Mouse (Mus musculus) forebrain, embryonic 15.5 days (tissue): Measurements from ENCODE around the gene Taok2. TPM values are rescaled to one million over a fixed set of nuclear protein-coding genes. Genes with fewer than 3 reads are reported as not detected.
"Not testable (repeated sequence)": the region's sequence is repeated elsewhere in the genome, so short reads cannot be mapped to it uniquely, and the experiment has no call there.

Source experiments
- ATAC-seq: fragments of 200-750 bp; cut with Nextera tagmentation; replicated peaks from 2 replicates; pipeline ENCODE4 v1.8.0; 2017; ENCODE audit warnings: mild to moderate bottlenecking, moderate TSS enrichment, moderate library complexity
- H3K27ac ChIP-seq: fragments of 300-500 bp; sonication (generic); replicated peaks from 2 replicates; pipeline ENCODE4 v1.5.1; 2015; ENCODE audit warnings: mild to moderate bottlenecking, inconsistent platforms
- H3K27me3 ChIP-seq: fragments of 300-500 bp; sonication (generic); 2 replicates; pipeline ENCODE4 v1.6.1; 2015; ENCODE audit warnings: inconsistent platforms
- H3K36me3 ChIP-seq: fragments of 300-500 bp; sonication (generic); 2 replicates; pipeline ENCODE4 v1.6.1; 2015; ENCODE audit warnings: mild to moderate bottlenecking, inconsistent platforms
- H3K4me1 ChIP-seq: fragments of 300-500 bp; sonication (generic); 2 replicates; pipeline ENCODE4 v1.6.1; 2015; ENCODE audit warnings: inconsistent platforms
- H3K4me2 ChIP-seq: fragments of 300-500 bp; sonication (generic); replicated peaks from 2 replicates; pipeline ENCODE4 v1.6.1; 2015; ENCODE audit warnings: mild to moderate bottlenecking, inconsistent platforms
- H3K4me3 ChIP-seq: fragments of 300-500 bp; sonication (generic); 2 replicates; pipeline ENCODE4 v1.5.1; 2015; ENCODE audit warnings: mild to moderate bottlenecking, inconsistent platforms
- H3K9ac ChIP-seq: fragments of 300-500 bp; sonication (generic); replicated peaks from 2 replicates; pipeline ENCODE4 v1.6.1; 2015; ENCODE audit warnings: mild to moderate bottlenecking, inconsistent platforms
- H3K9me3 ChIP-seq: fragments of 300-500 bp; sonication (generic); 2 replicates; pipeline ENCODE4 v1.6.1; 2016; ENCODE audit warnings: inconsistent platforms
- WGBS: fragments of 180-500 bp; shearing (Covaris S2); methylation state at CpG from one replicate; pipeline ENCODE4 v1.1.7; 2015; ENCODE audit warnings: mixed read lengths; 5-methylcytosine and 5-hydroxymethylcytosine counted together
- polyA plus RNA-seq: library from polyadenylated mRNA; unstranded; fragments of >200 nt; fragmentation: Nextera tagmentation; extraction: Ambion mirVana; gene quantifications from 2 replicates; pipeline ENCODE4 v1.2.1, GENCODE M21; 2015

The Taok2 gene
- polyA plus RNA-seq, 1 experiment from 2014 or later = 54.1 TPM

DNA sequence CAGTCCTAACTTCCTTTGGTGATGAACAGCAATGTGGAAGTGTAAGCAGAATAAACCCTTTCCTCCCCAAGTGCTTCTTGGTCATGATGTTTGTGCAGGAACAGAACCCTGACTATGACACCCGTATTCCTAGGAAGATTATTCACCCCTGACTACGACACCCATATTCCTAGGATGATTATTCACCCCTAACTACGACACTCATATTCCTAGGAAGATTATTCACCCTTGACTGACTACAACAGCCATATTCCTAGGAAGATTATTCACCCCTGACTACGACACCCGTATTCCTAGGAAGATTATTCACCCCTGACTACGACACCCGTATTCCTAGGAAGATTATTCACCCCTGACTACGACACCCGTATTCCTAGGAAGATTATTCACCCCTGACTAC is 15.3 kb upstream of the Taok2 start:
- H3K4me3 ChIP-seq, H3K27ac ChIP-seq, H3K27me3 ChIP-seq, H3K4me2 ChIP-seq, H3K9me3 ChIP-seq, H3K9ac ChIP-seq, H3K36me3 ChIP-seq, ATAC-seq: not testable (repeated sequence)
- 90% methylated on average over 7 of the region's 9 CpGs for WGBS
- H3K4me1 ChIP-seq = peaks cover 16% of the 10 kb centered on the region

DNA sequence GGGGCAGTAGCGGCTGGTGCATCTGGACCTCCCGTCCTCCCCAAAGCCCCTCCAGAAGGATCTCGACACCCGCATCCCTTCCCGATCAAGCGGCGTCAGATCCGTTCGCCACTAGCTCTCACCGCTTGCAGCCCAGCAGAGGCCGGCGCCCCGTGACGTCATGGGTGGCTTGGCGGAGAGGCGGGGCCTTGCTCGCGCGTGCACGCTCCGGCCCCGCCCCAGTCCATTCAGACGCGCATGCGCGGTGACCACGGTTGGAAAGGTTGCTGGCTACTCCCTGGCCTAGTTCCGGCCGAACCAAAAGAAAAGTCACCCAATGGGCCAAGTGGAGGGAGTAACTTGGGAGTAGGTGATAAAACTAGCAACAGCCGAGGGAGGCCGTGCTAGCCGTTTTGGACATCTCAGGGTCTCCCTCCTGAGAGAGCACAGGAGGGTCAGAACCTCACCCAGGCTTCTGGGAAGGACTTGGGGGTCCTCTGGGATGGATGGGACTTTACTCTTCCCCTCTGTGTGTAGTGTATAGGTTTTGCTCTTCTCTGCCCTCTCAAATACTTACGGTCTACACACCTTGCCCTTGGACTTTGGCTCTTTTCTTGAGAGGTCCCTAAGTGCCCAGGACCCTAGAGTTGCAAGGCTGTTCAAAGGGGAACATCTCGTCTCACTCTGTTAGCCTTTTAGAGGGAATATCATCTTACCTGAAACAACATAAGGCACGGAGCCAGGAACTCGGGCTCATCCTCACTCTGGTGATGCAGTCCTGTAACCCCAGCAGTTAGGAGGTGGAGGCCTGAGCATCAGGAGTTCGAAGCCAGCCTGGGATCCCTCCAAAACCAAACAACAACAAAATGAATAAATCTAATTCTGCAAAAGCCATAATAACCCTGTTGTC is 13.8 kb upstream of the Taok2 start:
- Histone ChIP-seq H3K9me3 (no peaks in the 10 kb centered on the region), H3K36me3 (no peaks in the 10 kb centered on the region), H3K9ac (peak overlapping the region; percentile 66), H3K27ac (peak overlapping the region; percentile 82), H3K4me3 (peak overlapping the region; percentile 57), H3K4me1 (peaks cover 16% of the 10 kb centered on the region), H3K27me3 (no peaks in the 10 kb centered on the region), H3K4me2 (peak overlapping the region; percentile 50)
- WGBS = 11% methylated on average over 37 of the region's 37 CpGs
- peak; percentile 94 for ATAC-seq

DNA sequence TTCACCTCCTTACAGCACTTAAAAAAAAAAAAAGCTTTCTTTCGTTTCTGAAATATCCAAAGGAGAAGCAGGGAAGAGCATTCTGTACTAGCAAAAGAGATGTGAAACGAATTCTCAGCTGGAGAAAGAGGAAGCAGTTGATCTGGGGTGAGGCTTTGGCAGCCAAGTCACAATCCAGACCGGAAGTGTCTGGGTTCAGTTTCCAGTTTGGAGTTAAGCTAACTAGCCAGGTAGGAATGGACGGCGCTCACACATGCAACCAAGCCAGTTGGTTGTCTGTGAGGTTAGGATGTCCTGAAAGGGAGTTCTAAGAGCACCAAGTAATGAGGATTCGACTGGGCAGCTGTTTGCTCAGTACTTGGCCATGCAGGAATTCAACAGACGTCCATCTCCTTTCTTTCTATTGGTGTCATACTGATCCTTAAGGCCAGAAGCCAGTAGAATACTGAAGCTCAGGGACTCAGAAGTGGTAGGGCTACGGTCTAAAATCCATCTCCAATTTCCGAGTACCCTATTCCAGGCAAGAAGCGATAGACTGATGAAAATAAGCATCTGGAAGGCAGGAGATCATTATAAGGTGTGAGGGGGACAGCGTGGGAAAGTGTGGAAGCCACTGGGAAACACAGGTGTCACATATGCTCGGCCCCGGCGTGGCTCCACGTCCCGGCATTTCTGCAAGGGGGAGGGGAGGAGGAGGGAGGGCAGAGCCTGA is 13.0 kb upstream of the Taok2 start:
- H3K9ac ChIP-seq = peak overlapping the region; percentile 66
- peak overlapping the region; percentile 57 for H3K4me3 ChIP-seq
- 24% methylated on average over 16 of the region's 16 CpGs for WGBS
- ATAC-seq = no peak; the same call in 1 of the 2 replicates
- H3K4me1 ChIP-seq = peaks cover 16% of the 10 kb centered on the region
- no peaks in the 10 kb centered on the region for H3K27me3 ChIP-seq
- no peaks in the 10 kb centered on the region for H3K9me3 ChIP-seq
- H3K36me3 ChIP-seq = no peaks in the 10 kb centered on the region
- H3K4me2 ChIP-seq = peak overlapping the region; percentile 50
- H3K27ac ChIP-seq = peak overlapping the region; percentile 82

DNA sequence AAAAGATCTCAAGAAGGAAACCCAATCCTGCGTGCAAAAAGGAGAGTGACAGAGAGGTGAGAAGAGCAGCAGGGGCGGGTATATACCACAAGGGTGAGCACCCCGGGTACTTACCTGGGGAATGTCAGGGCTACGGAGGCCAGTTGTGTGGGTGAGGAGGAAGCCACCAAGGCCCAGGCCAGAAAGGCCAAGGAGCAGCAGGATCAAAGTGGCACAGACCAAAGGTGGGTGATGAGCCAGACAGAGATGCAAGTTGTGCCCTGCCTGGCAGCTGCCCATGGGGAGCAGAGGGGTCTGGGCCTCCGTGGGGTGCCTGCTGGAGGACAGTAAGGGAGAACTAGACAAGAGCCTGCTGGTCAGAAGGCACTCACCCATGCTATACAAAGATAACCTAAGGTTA is 12.4 kb upstream of the Taok2 start:
- no peaks in the 10 kb centered on the region for H3K36me3 ChIP-seq
- no peaks in the 10 kb centered on the region for H3K9me3 ChIP-seq
- no peak for ATAC-seq
- 86% methylated on average over 5 of the region's 5 CpGs for WGBS
- peak overlapping the region; percentile 50; the same call in 1 of the 2 replicates for H3K4me2 ChIP-seq
- 0 out of 2 replicates have a peak overlapping the region, but pooled peaks have one; percentile 66 for H3K9ac ChIP-seq
- H3K4me1 ChIP-seq = peaks cover 16% of the 10 kb centered on the region
- no peak overlapping the region for H3K27ac ChIP-seq
- no peaks in the 10 kb centered on the region for H3K27me3 ChIP-seq
- H3K4me3 ChIP-seq = no peak overlapping the region; the same call in 1 of the 2 replicates

DNA sequence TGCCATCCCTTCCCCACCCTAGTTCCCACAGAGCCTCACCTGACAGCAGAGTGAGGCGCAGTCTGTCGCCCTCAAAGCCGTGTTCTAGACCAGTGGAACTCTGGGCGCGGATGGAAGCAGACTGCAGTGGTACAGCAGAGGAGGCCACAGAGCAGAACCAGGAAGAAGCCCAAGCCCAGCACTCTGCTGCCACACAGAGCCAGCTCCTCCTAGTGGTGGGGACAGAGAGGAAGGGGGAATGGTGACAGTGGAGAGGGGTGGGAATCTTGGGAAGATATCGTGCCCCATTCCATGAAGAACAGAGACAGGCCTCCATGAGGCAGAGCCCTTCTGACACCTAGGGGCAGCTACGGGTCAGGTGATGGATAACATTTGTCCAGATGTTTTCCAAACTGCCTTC is 4.3 kb upstream of the Taok2 start:
- Histone ChIP-seq H3K4me3 (no peak overlapping the region), H3K9ac (no peak overlapping the region), H3K4me1 (peaks cover 5% of the 10 kb centered on the region; the same call in 1 of the 2 replicates), H3K4me2 (no peak overlapping the region), H3K27me3 (no peaks in the 10 kb centered on the region), H3K27ac (no peak overlapping the region), H3K9me3 (no peaks in the 10 kb centered on the region), H3K36me3 (0 out of 2 replicates have a peak, but pooled peaks cover 7% of the 10 kb centered on the region)
- WGBS = 55% methylated on average over 7 of the region's 7 CpGs
- ATAC-seq = no peak

DNA sequence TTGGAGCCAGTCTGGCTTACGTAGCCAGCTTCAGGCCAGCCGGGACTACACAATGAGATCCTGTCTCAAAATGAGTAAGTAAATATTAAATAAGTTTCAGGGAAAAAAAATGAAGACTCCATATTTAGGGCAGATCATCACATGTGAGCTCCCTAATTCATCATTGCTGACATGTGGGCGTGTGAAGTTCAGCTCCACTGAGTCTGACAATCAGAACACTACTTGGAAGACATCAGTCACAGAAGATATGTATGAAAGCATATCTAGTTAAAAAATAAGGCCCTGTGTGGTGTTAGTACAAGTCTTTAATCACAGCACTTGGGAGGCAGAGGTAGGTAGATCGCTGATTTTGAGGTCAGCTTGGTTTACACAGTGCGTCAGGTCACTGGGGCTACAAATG is 2.8 kb upstream of the Taok2 start:
- WGBS = 93% methylated on average over 5 of the region's 5 CpGs

DNA sequence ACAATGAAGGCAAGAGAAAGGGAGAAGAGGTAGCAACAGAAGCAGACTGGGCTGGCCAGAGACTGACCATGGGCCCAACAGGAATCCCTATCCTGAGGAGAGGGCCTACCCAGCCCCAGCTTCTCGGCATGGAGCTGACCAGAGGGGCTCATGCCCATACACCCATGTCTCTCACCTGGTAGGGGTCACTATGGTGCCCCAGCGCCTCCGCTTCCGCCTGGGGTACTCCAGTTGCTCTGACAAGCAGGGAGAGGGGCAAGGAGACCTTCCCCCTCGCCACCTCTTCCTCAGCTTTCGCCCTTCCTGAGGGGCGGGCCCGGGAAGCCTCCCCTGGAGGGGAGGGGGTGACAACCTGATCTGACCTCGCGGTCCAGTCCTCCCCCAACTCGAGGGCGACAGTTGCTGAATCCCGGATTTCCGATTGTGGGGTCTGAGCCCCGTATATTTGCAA is 747 bp downstream of the Taok2 start:
- peaks cover 39% of the 10 kb centered on the region for H3K4me1 ChIP-seq
- no peak for ATAC-seq
- H3K27me3 ChIP-seq = no peaks in the 10 kb centered on the region
- 1% methylated on average over 15 of the region's 15 CpGs for WGBS
- peak overlapping the region; percentile 98 for H3K27ac ChIP-seq
- H3K9ac ChIP-seq = peak overlapping the region; percentile 96
- H3K9me3 ChIP-seq = no peaks in the 10 kb centered on the region
- H3K4me3 ChIP-seq = peak overlapping the region; percentile 95
- H3K36me3 ChIP-seq = peaks cover 17% of the 10 kb centered on the region
- H3K4me2 ChIP-seq = peak overlapping the region; percentile 96

More for the DNA sequence above, 2.8 kb upstream of the Taok2 start:
- H3K27ac ChIP-seq = no peak overlapping the region
- H3K9me3 ChIP-seq = no peaks in the 10 kb centered on the region
- no peak overlapping the region for H3K4me2 ChIP-seq
- no peak overlapping the region for H3K4me3 ChIP-seq
- H3K4me1 ChIP-seq = peaks cover 20% of the 10 kb centered on the region
- no peaks in the 10 kb centered on the region for H3K27me3 ChIP-seq
- H3K36me3 ChIP-seq = 0 out of 2 replicates have a peak, but pooled peaks cover 7% of the 10 kb centered on the region
- no peak overlapping the region for H3K9ac ChIP-seq
- ATAC-seq = no peak

DNA sequence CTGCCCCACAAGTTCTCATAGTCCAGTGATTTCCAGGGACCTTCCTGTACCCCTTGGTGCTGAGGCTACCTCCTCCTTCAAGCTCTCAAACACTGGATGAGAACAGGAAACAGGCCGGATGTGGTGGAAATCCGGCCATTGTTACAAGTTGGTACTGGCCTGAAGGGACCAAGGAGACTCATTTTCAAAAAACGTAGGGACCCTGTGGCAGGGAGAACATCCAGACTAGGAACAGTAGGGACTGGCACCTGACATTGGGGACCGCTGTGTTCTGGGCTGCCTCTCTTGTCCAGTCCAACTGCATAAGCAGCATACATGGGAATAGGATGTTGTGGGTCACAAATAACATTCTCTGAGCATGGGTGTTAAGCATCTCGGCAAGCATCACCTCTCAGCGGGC is 3.5 kb downstream of the Taok2 start:
- Histone ChIP-seq H3K27ac (no peak overlapping the region), H3K4me2 (peak overlapping the region; percentile 96; the same call in 1 of the 2 replicates), H3K9ac (no peak overlapping the region), H3K9me3 (no peaks in the 10 kb centered on the region), H3K4me1 (peaks cover 39% of the 10 kb centered on the region), H3K4me3 (0 out of 2 replicates have a peak overlapping the region, but pooled peaks have one; percentile 1), H3K36me3 (peaks cover 41% of the 10 kb centered on the region), H3K27me3 (no peaks in the 10 kb centered on the region)
- WGBS = 79% methylated on average over 6 of the region's 6 CpGs
- ATAC-seq = no peak

DNA sequence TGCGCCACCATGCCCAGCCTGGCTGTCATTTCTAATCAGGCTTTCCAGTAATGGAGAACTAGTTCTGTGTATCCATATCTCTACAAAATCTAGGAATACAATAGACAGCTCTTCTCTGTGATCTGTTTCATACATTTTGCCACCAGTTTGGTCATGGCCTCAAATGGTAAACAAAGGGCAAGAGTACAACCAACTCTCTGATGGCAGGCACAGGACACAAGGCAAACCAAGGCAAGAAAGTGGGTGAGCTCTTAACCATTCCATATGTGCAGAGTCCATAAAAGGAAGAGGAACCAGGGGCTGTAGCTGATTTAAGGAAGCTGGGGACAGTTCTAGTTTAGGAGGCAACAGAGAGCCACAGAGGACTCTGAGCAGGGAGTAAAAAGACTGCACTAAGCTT is 7.3 kb downstream of the Taok2 start:
- Histone ChIP-seq H3K4me3 (no peak overlapping the region), H3K27me3 (no peaks in the 10 kb centered on the region), H3K9me3 (no peaks in the 10 kb centered on the region), H3K9ac (no peak overlapping the region), H3K4me2 (no peak overlapping the region), H3K27ac (no peak overlapping the region), H3K4me1 (peaks cover 19% of the 10 kb centered on the region), H3K36me3 (peaks cover 79% of the 10 kb centered on the region)
- ATAC-seq = no peak
- 100% methylated on average over 1 of the region's 1 CpGs for WGBS

DNA sequence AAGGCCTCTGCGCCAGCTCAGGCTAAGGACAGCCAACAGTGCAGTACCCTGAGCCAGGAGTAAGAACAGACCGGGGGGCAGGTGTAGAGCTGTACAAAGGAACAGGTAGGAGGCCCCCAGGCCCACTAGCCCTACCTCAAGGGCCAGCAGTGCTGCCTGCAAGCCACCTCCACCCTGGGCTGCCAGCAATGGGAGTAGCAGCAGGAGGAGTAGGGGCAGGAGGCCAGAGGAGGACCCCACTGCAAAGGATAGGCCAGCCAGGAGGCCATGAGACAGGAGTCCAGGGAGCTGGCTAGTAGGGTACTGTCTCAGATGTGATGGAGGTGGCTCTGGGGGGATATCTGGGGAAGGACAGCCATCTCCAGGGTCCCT is 14.0 kb downstream of the Taok2 start:
- H3K27ac ChIP-seq = no peak overlapping the region
- ATAC-seq = no peak
- no peak overlapping the region for H3K4me2 ChIP-seq
- 89% methylated on average over 2 of the region's 2 CpGs for WGBS
- no peaks in the 10 kb centered on the region for H3K9me3 ChIP-seq
- H3K4me1 ChIP-seq = no peaks in the 10 kb centered on the region
- H3K9ac ChIP-seq = no peak overlapping the region
- peaks cover 96% of the 10 kb centered on the region for H3K36me3 ChIP-seq
- H3K4me3 ChIP-seq = no peak overlapping the region
- no peaks in the 10 kb centered on the region for H3K27me3 ChIP-seq

DNA sequence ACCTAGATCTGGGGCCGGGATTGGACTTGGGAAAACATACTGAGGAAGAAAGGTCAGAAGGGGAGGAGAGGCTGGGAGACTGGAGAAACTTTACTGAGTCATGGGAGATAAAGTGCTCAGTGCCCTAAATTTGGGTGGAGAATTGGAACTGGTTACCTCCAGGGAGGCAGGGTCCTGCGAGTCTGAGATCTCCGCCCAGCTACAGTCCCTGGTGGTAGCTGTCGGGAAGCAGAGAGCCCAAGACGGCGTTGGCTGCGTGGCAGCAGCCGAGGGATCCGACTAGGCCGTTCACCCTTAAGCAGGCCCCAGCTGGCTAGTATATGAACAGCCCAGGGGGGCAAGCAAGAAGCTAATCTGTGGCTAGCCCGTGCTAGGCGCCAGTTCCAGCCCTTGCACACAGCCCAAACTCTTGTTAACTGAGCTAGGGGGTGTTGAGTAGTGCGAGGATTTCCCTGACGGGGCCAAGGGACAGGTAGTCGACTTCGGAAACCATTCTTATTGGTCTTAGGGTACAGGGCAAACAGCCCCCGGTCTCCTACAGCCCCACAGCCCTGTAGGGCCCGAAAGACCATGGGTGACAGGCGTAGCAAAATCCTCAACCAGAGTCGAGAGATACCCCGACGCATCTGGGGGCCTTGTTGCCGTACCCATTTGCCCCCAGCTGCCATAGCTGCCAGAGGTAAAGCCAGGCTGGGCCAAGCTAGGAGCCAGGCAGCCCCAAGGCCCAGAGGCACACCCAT is 14.6 kb downstream of the Taok2 start:
- H3K4me3 ChIP-seq = no peak overlapping the region
- H3K9ac ChIP-seq = no peak overlapping the region
- H3K9me3 ChIP-seq = no peaks in the 10 kb centered on the region
- H3K4me1 ChIP-seq = no peaks in the 10 kb centered on the region
- H3K36me3 ChIP-seq = peaks cover 95% of the 10 kb centered on the region
- H3K4me2 ChIP-seq = no peak overlapping the region
- H3K27me3 ChIP-seq = no peaks in the 10 kb centered on the region
- no peak overlapping the region for H3K27ac ChIP-seq
- WGBS = 95% methylated on average over 23 of the region's 23 CpGs
- ATAC-seq = no peak
